Mouse (Mus musculus): ENCODE results near the gene Tead4.

The Tead4 gene

DNA sequence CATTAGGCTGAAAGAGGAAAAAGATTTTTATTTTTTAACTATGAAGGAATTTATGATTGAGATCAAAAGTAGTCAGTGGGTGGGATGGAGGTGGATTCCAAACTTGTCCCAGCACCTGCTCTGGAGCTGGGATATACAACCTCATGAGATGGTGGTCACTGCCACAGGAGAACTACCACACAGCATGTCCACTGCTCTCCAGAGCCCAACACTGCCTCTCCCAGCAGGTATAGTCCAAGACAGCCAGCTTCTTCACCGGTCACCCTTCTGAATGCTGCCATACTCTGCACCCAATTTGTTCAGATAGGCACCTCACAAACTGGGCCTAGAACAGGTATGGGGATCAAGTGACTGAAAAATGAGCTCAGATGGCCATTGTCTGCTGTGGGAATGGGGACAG lies 121.0 kb downstream of the Tead4 start:
- DNase-seq (ENCODE audit: extremely low spot score, low read depth, low spot score), result no peak

DNA sequence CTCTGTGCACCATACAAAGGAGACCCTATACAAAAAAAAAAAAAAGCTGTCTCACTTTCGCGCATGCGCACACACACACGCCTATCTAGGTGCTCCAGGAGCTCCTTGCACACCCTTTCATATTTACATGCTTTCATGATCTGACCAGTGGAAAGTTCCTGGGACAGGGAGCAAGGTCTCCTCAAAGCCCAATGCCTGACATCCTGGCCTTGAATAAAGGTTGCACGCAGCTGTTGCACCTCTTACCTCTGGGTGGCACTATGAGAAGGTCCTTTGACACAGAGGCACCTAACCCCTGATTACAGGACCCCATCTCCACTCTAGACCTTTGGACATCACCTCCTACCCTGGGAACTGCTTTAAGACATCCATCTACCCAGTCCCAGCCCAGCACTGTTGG lies 121.4 kb downstream of the Tead4 start:
- DNase-seq (ENCODE audit: extremely low spot score, low read depth, low spot score), result no peak

DNA sequence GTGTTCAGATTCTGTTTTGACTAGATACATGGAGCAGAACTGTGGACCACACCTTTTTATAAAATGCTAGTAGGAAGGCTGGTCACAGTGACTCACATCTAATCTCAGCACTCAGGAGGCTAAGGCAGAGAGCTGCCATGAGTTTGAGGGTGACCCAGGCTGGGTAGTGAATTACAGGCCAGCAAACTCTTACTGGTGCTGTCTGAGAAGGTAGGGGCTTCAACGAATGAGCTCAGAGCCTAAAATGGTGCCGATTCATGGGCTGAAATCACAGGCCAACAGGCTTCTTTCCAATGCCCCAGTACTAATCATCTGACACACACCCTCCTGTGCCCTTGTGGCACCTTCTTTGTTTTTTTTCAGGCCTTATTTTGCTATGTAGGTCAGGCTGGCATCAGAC lies 121.9 kb downstream of the Tead4 start:
- no peak for DNase-seq (ENCODE audit: extremely low spot score, low read depth, low spot score)

Measured in hindlimb bud, embryonic 11.5 days (tissue).